Mouse (Mus musculus): ENCODE measurements around the gene Actl7a. TPM values are rescaled to one million over a fixed set of nuclear protein-coding genes. Genes with fewer than 3 reads are reported as not detected.

Actl7a gene
- polyA plus RNA-seq, 2 experiments, result not detected

- Histone ChIP-seq H3K9ac (ENCODE audit: low read depth, low read length, severe bottlenecking) (no peak overlapping the region), H3K4me3 (replicated peaks; ENCODE audit: low read length) (no peak overlapping the region), H3K9me3 (ENCODE audit: control insufficient read depth, low read length) (no peaks in the 10 kb centered on the region), H3K27me3 (ENCODE audit: control insufficient read depth, insufficient read depth, low read length) (no peaks in the 10 kb centered on the region), H3K4me2 (replicated peaks; ENCODE audit: low read depth, low read length, severe bottlenecking) (no peak overlapping the region), H3K27ac (replicated peaks; ENCODE audit: low read depth, low read length) (no peak overlapping the region), H3K4me1 (ENCODE audit: control insufficient read depth, insufficient read depth, low read length) (no peaks in the 10 kb centered on the region), H3K36me3 (ENCODE audit: control insufficient read depth, insufficient read depth, low read length) (peaks cover 10% of the 10 kb centered on the region)
- no peak for ATAC-seq (ENCODE audit: low FRiP score, low read depth)
- 94% methylated on average over 20 of the region's 20 CpGs for WGBS
- DNase-seq (ENCODE audit: low spot score), result no peak
- no peak for TF ChIP-seq POLR2A (IDR thresholded peaks at IDR 0.05; ENCODE audit: borderline replicate concordance, extremely low read depth, insufficient read depth, insufficient read length)
Observed at GRCm38 (mm10) chr4:56740611-56741010, 2.6 kb upstream of the Actl7a start.

DNA sequence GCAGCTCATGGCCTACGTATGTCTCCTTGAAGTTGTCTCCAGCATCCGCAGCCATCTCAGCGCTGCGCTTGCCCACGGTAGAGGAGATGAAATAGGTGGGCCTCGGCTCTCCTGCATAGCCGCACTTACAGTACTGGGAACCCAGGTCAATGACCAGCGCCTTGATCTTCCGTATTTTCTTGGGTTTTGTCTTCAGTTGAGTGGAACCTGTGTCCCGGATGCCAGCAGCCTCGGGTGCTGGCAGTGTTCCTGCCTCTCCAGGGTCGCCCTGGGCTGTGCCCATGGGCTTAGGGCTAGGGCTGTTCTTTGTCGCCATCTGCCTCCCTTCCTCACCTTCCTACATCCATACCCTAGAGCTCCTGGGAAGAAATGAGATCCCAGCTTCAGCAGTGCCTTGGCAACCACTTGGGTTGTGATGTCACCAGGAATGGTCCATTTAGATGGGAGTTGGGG lies 2.1 kb upstream of the Actl7a start, which contains the start of gene Actl7b:
Gene Actl7b (minus strand): TSS at position 403 of the 453 bp plus-strand sequence.
- TF ChIP-seq POLR2A (IDR thresholded peaks at IDR 0.05; ENCODE audit: borderline replicate concordance, extremely low read depth, insufficient read depth, insufficient read length), result no peak
- 94% methylated on average over 13 of the region's 13 CpGs for WGBS

DNA sequence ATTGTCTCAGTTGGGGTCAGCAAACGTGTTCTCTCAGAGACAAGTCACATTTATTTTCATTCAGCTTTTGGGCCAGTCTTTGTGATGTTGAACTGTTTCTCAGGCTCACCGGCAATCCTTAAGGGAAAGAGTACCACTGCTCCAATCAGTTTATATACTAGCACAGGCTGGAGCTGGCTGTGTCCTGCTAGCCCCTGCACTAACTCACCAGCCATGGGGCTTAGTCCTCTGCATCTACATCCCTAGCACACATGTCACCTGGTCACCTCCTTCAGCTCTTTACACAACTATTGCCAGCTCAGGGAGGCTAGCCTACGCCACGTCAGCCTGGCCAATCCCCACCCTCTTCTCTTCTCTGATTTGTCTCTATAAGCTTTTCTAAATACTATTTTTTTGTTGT lies 515 bp upstream of the Actl7a start:
- H3K36me3 ChIP-seq (ENCODE audit: control insufficient read depth, insufficient read depth, low read length), result peaks cover 30% of the 10 kb centered on the region
- H3K27ac ChIP-seq (replicated peaks; ENCODE audit: low read depth, low read length), result no peak overlapping the region
- no peaks in the 10 kb centered on the region for H3K9me3 ChIP-seq (ENCODE audit: control insufficient read depth, low read length)
- no peaks in the 10 kb centered on the region for H3K27me3 ChIP-seq (ENCODE audit: control insufficient read depth, insufficient read depth, low read length)
- no peak overlapping the region for H3K4me3 ChIP-seq (replicated peaks; ENCODE audit: low read length)
- WGBS, result 91% methylated on average over 4 of the region's 4 CpGs
- no peaks in the 10 kb centered on the region for H3K4me1 ChIP-seq (ENCODE audit: control insufficient read depth, insufficient read depth, low read length)
- no peak overlapping the region for H3K4me2 ChIP-seq (replicated peaks; ENCODE audit: low read depth, low read length, severe bottlenecking)
- ATAC-seq (ENCODE audit: low FRiP score, low read depth), result no peak
- no peak overlapping the region for H3K9ac ChIP-seq (ENCODE audit: low read depth, low read length, severe bottlenecking)
- no peak for TF ChIP-seq POLR2A (IDR thresholded peaks at IDR 0.05; ENCODE audit: borderline replicate concordance, extremely low read depth, insufficient read depth, insufficient read length)
- no peak for DNase-seq (ENCODE audit: low spot score)

More for the DNA sequence above, 2.1 kb upstream of the Actl7a start, which contains the start of gene Actl7b:
- Histone ChIP-seq H3K27me3 (ENCODE audit: control insufficient read depth, insufficient read depth, low read length) (no peaks in the 10 kb centered on the region), H3K9me3 (ENCODE audit: control insufficient read depth, low read length) (no peaks in the 10 kb centered on the region), H3K36me3 (ENCODE audit: control insufficient read depth, insufficient read depth, low read length) (peaks cover 14% of the 10 kb centered on the region), H3K27ac (replicated peaks; ENCODE audit: low read depth, low read length) (no peak within 1 kb of the TSS), H3K4me1 (ENCODE audit: control insufficient read depth, insufficient read depth, low read length) (no peaks in the 10 kb centered on the region), H3K4me2 (replicated peaks; ENCODE audit: low read depth, low read length, severe bottlenecking) (no peak within 1 kb of the TSS), H3K4me3 (replicated peaks; ENCODE audit: low read length) (no peak within 1 kb of the TSS), H3K9ac (ENCODE audit: low read depth, low read length, severe bottlenecking) (no peak within 1 kb of the TSS)
- ATAC-seq (ENCODE audit: low FRiP score, low read depth) (no peak), DNase-seq (ENCODE audit: low spot score) (no peak)

GRCm38 (mm10) chr4:56746345-56746744 lies 3.1 kb downstream of the Actl7a start:
- DNase-seq (ENCODE audit: low spot score) (no peak), ATAC-seq (ENCODE audit: low FRiP score, low read depth) (0 out of 2 replicates have a peak, but pooled peaks have one; percentile 55)
- H3K4me3 ChIP-seq (replicated peaks; ENCODE audit: low read length), result no peak overlapping the region
- H3K27me3 ChIP-seq (ENCODE audit: control insufficient read depth, insufficient read depth, low read length), result no peaks in the 10 kb centered on the region
- no peak overlapping the region for H3K9ac ChIP-seq (ENCODE audit: low read depth, low read length, severe bottlenecking)
- 93% methylated on average over 2 of the region's 2 CpGs for WGBS
- H3K27ac ChIP-seq (replicated peaks; ENCODE audit: low read depth, low read length), result no peak overlapping the region
- H3K4me1 ChIP-seq (ENCODE audit: control insufficient read depth, insufficient read depth, low read length), result no peaks in the 10 kb centered on the region
- TF ChIP-seq POLR2A (IDR thresholded peaks at IDR 0.05; ENCODE audit: borderline replicate concordance, extremely low read depth, insufficient read depth, insufficient read length), result no peak
- H3K9me3 ChIP-seq (ENCODE audit: control insufficient read depth, low read length), result no peaks in the 10 kb centered on the region
- peaks cover 60% of the 10 kb centered on the region for H3K36me3 ChIP-seq (ENCODE audit: control insufficient read depth, insufficient read depth, low read length)
- H3K4me2 ChIP-seq (replicated peaks; ENCODE audit: low read depth, low read length, severe bottlenecking), result no peak overlapping the region

DNA sequence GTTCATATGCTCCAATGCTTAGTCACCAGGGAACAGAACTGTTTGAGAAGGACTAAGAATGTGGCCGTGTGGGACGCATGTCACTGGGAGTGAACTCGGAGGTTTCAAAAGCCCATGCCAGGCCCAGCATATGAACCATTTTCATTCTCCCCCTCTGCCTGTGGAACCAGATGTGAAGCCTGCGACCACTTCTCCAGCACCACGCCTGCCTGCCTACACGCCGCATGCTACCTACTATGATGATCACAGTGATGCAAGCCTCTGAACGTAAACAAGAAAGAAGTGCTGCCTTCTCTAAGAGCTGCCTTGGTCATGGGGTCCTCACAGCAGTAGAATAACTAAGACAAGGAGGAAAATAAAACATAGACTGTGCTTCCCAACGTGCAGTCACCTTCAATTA lies 4.2 kb downstream of the Actl7a start:
- H3K9me3 ChIP-seq (ENCODE audit: control insufficient read depth, low read length), result no peaks in the 10 kb centered on the region
- no peak overlapping the region for H3K9ac ChIP-seq (ENCODE audit: low read depth, low read length, severe bottlenecking)
- H3K4me1 ChIP-seq (ENCODE audit: control insufficient read depth, insufficient read depth, low read length), result no peaks in the 10 kb centered on the region
- no peak overlapping the region for H3K4me2 ChIP-seq (replicated peaks; ENCODE audit: low read depth, low read length, severe bottlenecking)
- no peak for DNase-seq (ENCODE audit: low spot score)
- ATAC-seq (ENCODE audit: low FRiP score, low read depth), result no peak
- H3K27ac ChIP-seq (replicated peaks; ENCODE audit: low read depth, low read length), result no peak overlapping the region
- no peaks in the 10 kb centered on the region for H3K27me3 ChIP-seq (ENCODE audit: control insufficient read depth, insufficient read depth, low read length)
- TF ChIP-seq POLR2A (IDR thresholded peaks at IDR 0.05; ENCODE audit: borderline replicate concordance, extremely low read depth, insufficient read depth, insufficient read length), result no peak
- 96% methylated on average over 9 of the region's 9 CpGs for WGBS
- no peak overlapping the region for H3K4me3 ChIP-seq (replicated peaks; ENCODE audit: low read length)
- H3K36me3 ChIP-seq (ENCODE audit: control insufficient read depth, insufficient read depth, low read length), result peaks cover 68% of the 10 kb centered on the region

DNA sequence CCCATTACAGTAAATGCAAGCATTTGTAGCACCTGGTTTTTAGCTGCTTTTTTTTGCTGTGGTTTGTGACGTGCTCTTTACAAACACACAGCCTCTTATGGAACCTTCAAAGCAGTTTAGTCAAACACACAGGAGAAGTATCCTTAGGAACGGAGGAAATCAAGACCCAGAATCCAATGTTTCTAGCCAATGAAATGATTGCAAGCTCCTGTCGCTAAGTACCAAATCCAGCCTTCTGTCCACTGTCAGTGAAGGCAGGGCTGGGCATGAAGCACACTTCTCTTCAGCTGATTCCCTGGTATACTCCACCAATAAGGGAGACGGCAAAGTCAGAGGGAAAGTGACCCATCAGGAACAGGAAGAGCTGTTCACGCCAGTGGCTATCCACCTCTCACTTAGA lies 12.8 kb downstream of the Actl7a start:
- WGBS, result 89% methylated on average over 5 of the region's 5 CpGs
- Histone ChIP-seq H3K27ac (replicated peaks; ENCODE audit: low read depth, low read length) (no peak overlapping the region), H3K9ac (ENCODE audit: low read depth, low read length, severe bottlenecking) (no peak overlapping the region), H3K4me1 (ENCODE audit: control insufficient read depth, insufficient read depth, low read length) (no peaks in the 10 kb centered on the region), H3K9me3 (ENCODE audit: control insufficient read depth, low read length) (no peaks in the 10 kb centered on the region), H3K4me3 (replicated peaks; ENCODE audit: low read length) (no peak overlapping the region), H3K4me2 (replicated peaks; ENCODE audit: low read depth, low read length, severe bottlenecking) (no peak overlapping the region), H3K36me3 (ENCODE audit: control insufficient read depth, insufficient read depth, low read length) (peaks cover 88% of the 10 kb centered on the region), H3K27me3 (ENCODE audit: control insufficient read depth, insufficient read depth, low read length) (no peaks in the 10 kb centered on the region)
- ATAC-seq (ENCODE audit: low FRiP score, low read depth) (no peak), DNase-seq (ENCODE audit: low spot score) (no peak)
- no peak for TF ChIP-seq POLR2A (IDR thresholded peaks at IDR 0.05; ENCODE audit: borderline replicate concordance, extremely low read depth, insufficient read depth, insufficient read length)
